Mouse (Mus musculus) small intestine, adult 2 months (tissue): ENCODE results near the gene Miip. TPM values are rescaled to one million over a fixed set of nuclear protein-coding genes. Genes with fewer than 3 reads are reported as not detected.

ENCODE experiments used
- H3K27ac ChIP-seq: fragments of 200-500 bp; 2 replicates; pipeline ENCODE4 v1.5.1; 2012; ENCODE audit warnings: low read depth, low read length, control low read depth, inconsistent platforms; ENCODE audit not compliant: insufficient read depth
- H3K27me3 ChIP-seq: fragments of 200-500 bp; 2 replicates; pipeline ENCODE4 v1.6.1; 2012; ENCODE audit warnings: mild to moderate bottlenecking, moderate library complexity, low read length, inconsistent platforms; ENCODE audit not compliant: control insufficient read depth, insufficient read depth
- H3K36me3 ChIP-seq: fragments of 200-500 bp; 2 replicates; pipeline ENCODE4 v1.6.1; 2012; ENCODE audit warnings: mild to moderate bottlenecking, low read length, control low read depth, inconsistent platforms; ENCODE audit not compliant: control insufficient read depth, insufficient read depth
- H3K4me1 ChIP-seq: fragments of 200-500 bp; 2 replicates; pipeline ENCODE4 v1.6.1; 2012; ENCODE audit warnings: low read length, inconsistent platforms, mixed read lengths; ENCODE audit not compliant: control insufficient read depth, insufficient read depth, insufficient read length
- H3K4me3 ChIP-seq: fragments of 200-500 bp; 2 replicates; pipeline ENCODE4 v1.5.1; 2012; ENCODE audit warnings: low read depth, mild to moderate bottlenecking, control low read depth, inconsistent platforms, low read length, moderate library complexity
- CTCF ChIP-seq: fragments of 200-500 bp; IDR thresholded peaks from 2 replicates; pipeline ENCODE4 v1.5.1; 2012; ENCODE audit warnings: low read depth, mild to moderate bottlenecking, control low read depth, inconsistent platforms, low read length, moderate library complexity, mixed read lengths; ENCODE audit not compliant: insufficient replicate concordance, insufficient read length; ENCODE audit errors: extremely low read depth
- POLR2A ChIP-seq: fragments of 200-500 bp; IDR thresholded peaks from 2 replicates; pipeline ENCODE4 v1.6.1; 2012; ENCODE audit warnings: low read depth, mild to moderate bottlenecking, control low read depth, inconsistent platforms, low read length, moderate library complexity
- WGBS: fragments of 180-500 bp; shearing (Covaris S2); methylation state at CpG from one replicate; pipeline ENCODE4 v1.1.7; 2018; 5-methylcytosine and 5-hydroxymethylcytosine counted together
- polyA plus RNA-seq: library from polyadenylated mRNA; depleted of rRNA; stranded (reverse); fragments of >200 nt; gene quantifications from 2 replicates; pipeline ENCODE4 v1.2.3, GENCODE M21; 2012; rRNA removed

Miip gene
- polyA plus RNA-seq, 1 experiment: 48.3 TPM

GRCm38 (mm10) chr4:147814592-147815167 lies 53.9 kb downstream of the Miip start:
- Histone ChIP-seq H3K27me3 (no peaks in the 10 kb centered on the region), H3K36me3 (no peaks in the 10 kb centered on the region), H3K4me1 (no peaks in the 10 kb centered on the region), H3K27ac (no peak overlapping the region), H3K4me3 (no peak overlapping the region)
- TF ChIP-seq POLR2A (no peak), CTCF (no peak)
- WGBS: 68% methylated on average over 2 of the region's 2 CpGs

GRCm38 (mm10) chr4:147813249-147813765 lies 55.3 kb downstream of the Miip start:
- H3K36me3 ChIP-seq: no peaks in the 10 kb centered on the region
- H3K4me1 ChIP-seq: no peaks in the 10 kb centered on the region
- TF ChIP-seq POLR2A (no peak), CTCF (no peak)
- H3K27ac ChIP-seq: no peak overlapping the region
- H3K27me3 ChIP-seq: no peaks in the 10 kb centered on the region
- H3K4me3 ChIP-seq: no peak overlapping the region
- 47% methylated on average over 5 of the region's 5 CpGs for WGBS

Other genes with a start within 250 kb of the Miip start
- gene Zfp979, start 226.3 kb downstream of the Miip start, polyA plus RNA-seq: not detected in 2 replicates
- gene Zfp534, start 166.3 kb downstream of the Miip start, polyA plus RNA-seq: not detected in 2 replicates
- gene Zfp984, start 59.0 kb downstream of the Miip start, polyA plus RNA-seq: 0.09 TPM in 1 of 2 replicates, not detected in the other
- gene Zfp933, start 20.4 kb downstream of the Miip start, polyA plus RNA-seq: 0.05 and 0.13 TPM in 2 replicates
- 0.41 and 0.58 TPM in 2 replicates for gene Fv1, start 163 bp upstream of the Miip start, polyA plus RNA-seq
- gene Mfn2, start 35.9 kb upstream of the Miip start, polyA plus RNA-seq: 38.0 and 72.8 TPM in 2 replicates
- gene Plod1, start 68.0 kb upstream of the Miip start, polyA plus RNA-seq: 8.8 and 18.8 TPM in 2 replicates
- 97.5 and 209 TPM in 2 replicates for gene 2510039O18Rik, start 72.1 kb upstream of the Miip start, polyA plus RNA-seq
- not detected in 2 replicates for gene Nppb, start 117.0 kb upstream of the Miip start, polyA plus RNA-seq
- not detected in 2 replicates for gene Nppa, start 131.9 kb upstream of the Miip start, polyA plus RNA-seq
- 2.7 and 2.8 TPM in 2 replicates for gene Clcn6, start 170.0 kb upstream of the Miip start, polyA plus RNA-seq
- gene Mthfr, start 170.3 kb upstream of the Miip start, polyA plus RNA-seq: 5.6 and 8.8 TPM in 2 replicates
- 10.3 and 14.2 TPM in 2 replicates for gene Agtrap, start 219.2 kb upstream of the Miip start, polyA plus RNA-seq